Mouse (Mus musculus): ENCODE measurements around the gene Pdxdc1. TPM values are rescaled to one million over a fixed set of nuclear protein-coding genes. Genes with fewer than 3 reads are reported as not detected.

Gene Pdxdc1
- total RNA-seq, 4 experiments from 2014 or later = 72.0 to 79.0 (median 74.3) TPM

GRCm38 (mm10) chr16:13890449-13890848, 12.5 kb downstream of the Pdxdc1 start:
- no peak for DNase-seq (ENCODE audit: low spot score in 2 of 2)

- DNase-seq (ENCODE audit: low spot score in 2 of 2) = no peak
Observed at GRCm38 (mm10) chr16:13883094-13883774, 19.7 kb downstream of the Pdxdc1 start.

GRCm38 (mm10) chr16:13875483-13875882, 27.4 kb downstream of the Pdxdc1 start:
- DNase-seq (ENCODE audit: low spot score in 2 of 2) = peak in 1 of 2 experiments; percentile 47

DNA sequence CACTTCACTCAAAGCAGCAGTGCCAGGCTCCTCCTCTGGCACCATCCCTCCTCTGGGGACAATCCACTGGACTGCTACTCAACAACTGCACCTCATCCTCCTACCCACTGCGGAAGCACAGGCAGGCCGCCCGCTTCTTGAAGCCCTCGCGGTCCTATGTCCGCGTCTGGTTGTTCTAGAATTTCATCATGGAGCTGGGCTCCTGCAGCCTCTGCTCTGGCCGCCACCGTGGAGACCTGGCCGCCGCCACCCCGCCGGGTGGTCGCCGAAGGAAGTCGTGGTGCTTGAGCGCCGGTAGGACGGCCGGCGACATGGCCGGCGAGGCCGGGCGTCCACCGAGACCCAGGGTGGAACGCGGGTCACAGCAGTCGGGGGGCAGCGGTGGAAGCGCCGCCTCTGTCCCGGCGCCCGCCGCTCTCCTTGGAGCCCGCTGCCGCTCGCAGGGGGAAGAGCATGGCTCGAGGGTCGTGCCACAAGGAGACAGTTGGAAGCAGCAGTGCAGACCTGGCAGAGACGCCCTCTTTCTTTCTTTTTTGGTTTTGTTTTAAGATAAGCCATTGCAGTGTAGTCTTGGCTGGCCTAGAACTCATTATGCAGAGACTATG, 34.9 kb downstream of the Pdxdc1 start:
- DNase-seq (ENCODE audit: low spot score in 2 of 2) = no peak

GRCm38 (mm10) chr16:13867406-13867805, 35.5 kb downstream of the Pdxdc1 start:
- peak in 1 of 2 experiments; percentile 50 for DNase-seq (ENCODE audit: low spot score in 2 of 2)

GRCm38 (mm10) chr16:13866616-13867015, 36.3 kb downstream of the Pdxdc1 start:
- no peak for DNase-seq (ENCODE audit: low spot score in 2 of 2)

- DNase-seq (ENCODE audit: low spot score in 2 of 2) = no peak
Observed at GRCm38 (mm10) chr16:13866076-13866475, 36.9 kb downstream of the Pdxdc1 start.

GRCm38 (mm10) chr16:13853886-13854285, 49.0 kb downstream of the Pdxdc1 start:
- no peak for DNase-seq (ENCODE audit: low spot score in 2 of 2)

GRCm38 (mm10) chr16:13851446-13851845, 51.5 kb downstream of the Pdxdc1 start:
- no peak for DNase-seq (ENCODE audit: low spot score in 2 of 2)

- no peak for DNase-seq (ENCODE audit: low spot score in 2 of 2)
Observed at GRCm38 (mm10) chr16:13848310-13848709, 54.6 kb downstream of the Pdxdc1 start.

GRCm38 (mm10) chr16:13846675-13847074, 56.3 kb downstream of the Pdxdc1 start:
- DNase-seq (ENCODE audit: low spot score in 2 of 2) = no peak

DNA sequence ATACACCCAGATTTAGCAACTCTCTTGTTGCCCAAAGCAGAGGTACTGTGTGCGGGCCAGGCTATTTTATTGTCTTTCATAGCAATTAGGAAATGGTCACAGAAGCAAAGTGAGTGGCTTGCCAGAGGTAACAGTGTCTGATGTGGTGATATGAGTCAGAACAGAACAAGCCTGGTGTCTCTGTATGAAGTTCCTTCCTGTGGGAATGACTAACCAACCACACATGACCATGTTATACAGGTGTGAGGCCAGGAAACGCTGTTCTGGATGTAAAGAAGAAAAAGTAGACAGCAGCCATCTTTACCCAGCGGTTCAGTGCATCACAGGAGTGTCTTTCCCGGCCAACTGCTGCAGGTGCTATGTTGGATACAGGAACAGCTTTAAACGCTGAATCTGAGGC, 57.9 kb downstream of the Pdxdc1 start:
- no peak for DNase-seq (ENCODE audit: low spot score in 2 of 2)

GRCm38 (mm10) chr16:13840956-13841355, 62.0 kb downstream of the Pdxdc1 start:
- DNase-seq (ENCODE audit: low spot score in 2 of 2) = no peak

- no peak for DNase-seq (ENCODE audit: low spot score in 2 of 2)
Observed at GRCm38 (mm10) chr16:13840056-13840455, 62.9 kb downstream of the Pdxdc1 start.

GRCm38 (mm10) chr16:13834382-13834781, 68.5 kb downstream of the Pdxdc1 start:
- no peak for DNase-seq (ENCODE audit: low spot score in 2 of 2)

DNA sequence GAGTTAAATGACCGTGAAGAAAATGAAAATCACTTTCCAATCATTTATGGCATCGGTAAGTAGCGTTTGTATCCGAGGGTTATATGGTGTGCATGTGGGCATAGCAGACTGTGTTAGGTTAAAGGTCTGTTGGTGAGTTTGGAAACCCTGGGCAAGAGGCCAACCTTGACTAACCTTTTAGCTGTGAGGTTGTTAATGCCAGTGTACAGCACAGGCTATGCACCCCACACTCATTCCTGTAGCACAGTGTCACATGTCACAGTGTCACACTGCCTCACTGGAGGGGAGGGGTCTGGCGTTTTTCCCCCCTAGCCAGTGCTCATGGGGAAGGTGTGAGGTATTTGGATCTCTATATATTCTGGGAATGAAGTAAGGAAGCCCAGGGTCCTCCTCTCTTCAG, 71.3 kb downstream of the Pdxdc1 start:
- DNase-seq (ENCODE audit: low spot score in 2 of 2) = no peak

- DNase-seq (ENCODE audit: low spot score in 2 of 2) = no peak
Observed at GRCm38 (mm10) chr16:13830444-13830843, 72.5 kb downstream of the Pdxdc1 start.

- no peak for DNase-seq (ENCODE audit: low spot score in 2 of 2)
Observed at GRCm38 (mm10) chr16:13826511-13826910, 76.4 kb downstream of the Pdxdc1 start.

GRCm38 (mm10) chr16:13825781-13826490, 77.0 kb downstream of the Pdxdc1 start:
- DNase-seq (ENCODE audit: low spot score in 2 of 2) = no peak

DNA sequence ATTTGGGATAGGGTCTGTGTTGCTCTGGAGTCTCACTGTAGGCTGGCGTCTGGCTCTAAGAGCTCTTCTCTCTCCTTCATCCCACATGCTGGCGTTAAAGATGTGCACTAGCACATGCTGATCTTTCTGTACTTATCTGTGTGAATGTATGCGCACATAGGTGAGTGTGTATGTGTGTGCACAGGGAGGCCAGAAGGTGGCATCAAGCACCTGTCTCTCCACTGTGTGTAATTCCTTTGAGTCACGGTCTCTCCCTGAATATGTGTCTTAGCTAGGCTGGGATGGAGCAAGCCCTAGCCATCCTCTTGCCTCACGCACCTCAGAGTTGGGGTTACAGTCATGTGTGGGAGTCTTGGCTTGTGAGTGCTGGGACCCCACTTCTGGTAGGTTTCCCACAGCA, 82.2 kb downstream of the Pdxdc1 start:
- DNase-seq (ENCODE audit: low spot score in 2 of 2) = no peak

DNA sequence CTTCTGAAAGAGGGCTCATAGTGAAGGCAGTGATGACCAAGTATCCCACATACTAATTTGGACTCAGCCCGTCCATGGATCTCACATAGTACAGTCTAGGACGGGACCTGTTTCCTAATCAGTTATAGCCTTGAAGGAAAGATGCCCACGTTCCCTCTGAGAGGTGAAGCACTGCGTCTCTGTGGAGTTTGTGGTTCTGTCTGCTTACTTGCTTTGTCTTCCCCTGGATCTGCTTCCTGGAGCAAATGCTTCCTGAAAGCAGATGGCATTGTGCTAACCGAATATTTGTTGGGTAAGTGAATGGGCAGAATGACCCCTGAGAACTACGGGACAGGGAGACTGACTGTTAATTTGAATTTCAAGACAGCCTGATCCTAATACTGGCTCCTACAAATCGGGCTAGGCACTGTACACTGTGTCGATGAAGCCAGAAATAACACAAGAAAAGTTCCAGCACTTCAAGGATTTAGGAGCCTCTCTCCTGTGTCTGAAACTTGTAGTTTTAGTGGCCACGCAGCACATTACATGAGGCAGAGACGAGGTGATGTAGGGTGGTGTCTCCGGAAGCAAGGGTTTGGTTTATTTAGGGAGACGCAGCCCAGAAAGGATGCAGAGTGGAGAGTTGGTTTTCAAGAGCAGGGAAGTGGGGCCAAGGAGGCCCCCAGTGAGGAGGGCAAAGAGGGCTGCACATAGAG, 83.0 kb downstream of the Pdxdc1 start:
- no peak for DNase-seq (ENCODE audit: low spot score in 2 of 2)

DNA sequence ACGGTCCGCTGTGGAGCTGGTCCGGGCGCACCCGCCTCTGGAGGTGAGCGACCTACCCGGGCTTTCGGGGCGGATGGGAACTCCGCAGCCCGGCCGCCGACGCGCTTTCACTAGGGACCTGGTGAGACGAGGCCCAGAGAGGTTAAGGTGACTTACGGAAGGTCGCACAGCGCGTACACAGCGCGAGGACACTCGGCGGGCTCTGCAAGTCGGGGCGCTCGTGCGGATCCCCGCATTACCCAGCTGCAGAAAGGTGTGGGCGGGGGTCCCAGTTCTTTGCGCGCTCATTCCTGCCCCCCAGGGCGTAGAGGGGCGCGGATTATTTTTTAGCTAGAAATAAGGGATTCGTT, 83.6 kb downstream of the Pdxdc1 start:
- no peak for DNase-seq (ENCODE audit: low spot score in 2 of 2)
